In genomic region chr4:130800147-130800546, GRCm38 (mm10) we compare ENCODE assay signal across 19 mouse cellular contexts. TPM values are rescaled to one million over a fixed set of nuclear protein-coding genes. Genes with fewer than 3 reads are reported as not detected.
DNase-seq lines count a peak whose midpoint lies in the region; TF ChIP-seq lines count a peak whose summit lies in the region.
"Had no signal": no experiment of that assay in that cellular context is flagged by ENCODE, and none has a peak within 500 bp of the region (broad histone marks: within the 10 kb centered on the region; RNA-seq: fewer than 3 reads in every experiment).

No protein-coding gene starts in this region.

- WGBS in liver, adult 2 months: 58% methylated on average over 6 of the region's 6 CpGs
- WGBS in thymus, adult 2 months: 84% methylated on average over 6 of the region's 6 CpGs
- 86% methylated on average over 6 of the region's 6 CpGs for WGBS in embryonic facial prominence, embryonic 10.5 days

- H3K79me2 ChIP-seq in liver, adult 2 months (ENCODE audit: control insufficient read depth, insufficient read depth, low read length): no peaks in the 10 kb centered on the region; the same call in 1 of the 2 replicates

- no peak for TF ChIP-seq CTCF in liver, adult 2 months (IDR thresholded peaks at IDR 0.05; ENCODE audit: low read depth, low read length)
- no peak for TF ChIP-seq CTCF in thymus, adult 2 months (IDR thresholded peaks at IDR 0.05; ENCODE audit: borderline replicate concordance, control insufficient read depth, extremely low read depth, insufficient read depth, low read length, poor library complexity)

- H3K4me3 ChIP-seq in liver, adult 2 months (ENCODE audit: insufficient read depth, low read depth, low read length): no peak overlapping the region
- H3K4me3 ChIP-seq in thymus, adult 2 months (ENCODE audit: control insufficient read depth, insufficient read depth, low read length): no peak overlapping the region
- no peak overlapping the region for H3K4me3 ChIP-seq in embryonic facial prominence, embryonic 10.5 days
- H3K4me3 ChIP-seq: limb, embryonic 12.5 days; lung, embryonic 15.5 days; midbrain, embryonic 12.5 days; neural tube, embryonic 15.5 days had no signal

- no peak for TF ChIP-seq POLR2A in liver, adult 2 months (IDR thresholded peaks at IDR 0.05; ENCODE audit: extremely low read depth, insufficient read depth, low read length)
- no peak for TF ChIP-seq POLR2A in thymus, adult 2 months (IDR thresholded peaks at IDR 0.05; ENCODE audit: control insufficient read depth, extremely low read depth, insufficient read depth, low read length, poor library complexity)

- H3K9ac ChIP-seq in liver, adult 2 months (ENCODE audit: low read depth, low read length): no peak overlapping the region
- H3K9ac ChIP-seq: limb, embryonic 12.5 days; lung, embryonic 15.5 days; midbrain, embryonic 12.5 days; neural tube, embryonic 15.5 days had no signal

- DNase-seq in heart, adult 11 months: peak; percentile 97
- no peak for DNase-seq in heart, postnatal 4 days
- DNase-seq in liver, adult 2 months (ENCODE audit: extremely low read depth, low read depth, low spot score): peak; percentile 51
- no peak for DNase-seq in liver
- DNase-seq in thymus, adult 2 months: no peak
- no peak for DNase-seq in thymus, postnatal 25 days
- DNase-seq in embryonic facial prominence, embryonic 10.5 days (ENCODE audit: low spot score): no peak
- DNase-seq: B cell, adult 2 months; cerebellum, adult 11 months; cerebellum, postnatal 25 days; gastrocnemius, postnatal 36 days; kidney, adult 2 months; kidney, postnatal 25 days; layer of hippocampus, adult 9-11 months; right cerebral cortex, postnatal 25 days had no signal

- H3K36me3 ChIP-seq in liver, adult 2 months (ENCODE audit: control insufficient read depth, insufficient read depth, low read length): no peaks in the 10 kb centered on the region
- H3K36me3 ChIP-seq in thymus, adult 2 months (ENCODE audit: control insufficient read depth, insufficient read depth, low read length): no peaks in the 10 kb centered on the region
- H3K36me3 ChIP-seq in embryonic facial prominence, embryonic 10.5 days (replicated peaks): no peaks in the 10 kb centered on the region; the same call in 1 of the 2 replicates
- H3K36me3 ChIP-seq: limb, embryonic 12.5 days; lung, embryonic 15.5 days; midbrain, embryonic 12.5 days had no signal

- H3K27ac ChIP-seq in liver, adult 2 months (replicated peaks; ENCODE audit: insufficient read depth, low read depth, low read length): peak overlapping the region; percentile 30
- peak overlapping the region; percentile 35; the same call in 1 of the 2 replicates for H3K27ac ChIP-seq in thymus, adult 2 months (ENCODE audit: control insufficient read depth, insufficient read depth, low read length)
- no peak overlapping the region for H3K27ac ChIP-seq in embryonic facial prominence, embryonic 10.5 days (replicated peaks)
- H3K27ac ChIP-seq: lung, embryonic 15.5 days; midbrain, embryonic 12.5 days had no signal

- no peaks in the 10 kb centered on the region for H3K9me3 ChIP-seq in embryonic facial prominence, embryonic 10.5 days
- H3K9me3 ChIP-seq: limb, embryonic 12.5 days; lung, embryonic 15.5 days; midbrain, embryonic 12.5 days; neural tube, embryonic 15.5 days had no signal

- peaks cover 10% of the 10 kb centered on the region; the same call in 1 of the 2 replicates for H3K4me1 ChIP-seq in liver, adult 2 months (ENCODE audit: control insufficient read depth, insufficient read depth, low read length)
- H3K4me1 ChIP-seq in thymus, adult 2 months (replicated peaks; ENCODE audit: control insufficient read depth, insufficient read depth, low read length): peaks cover 6% of the 10 kb centered on the region; the same call in 1 of the 2 replicates
- peaks cover 93% of the 10 kb centered on the region for H3K4me1 ChIP-seq in embryonic facial prominence, embryonic 10.5 days

- no peaks in the 10 kb centered on the region for H3K27me3 ChIP-seq in liver, adult 2 months (ENCODE audit: control insufficient read depth, insufficient read depth, low read length)
- H3K27me3 ChIP-seq in thymus, adult 2 months (ENCODE audit: control insufficient read depth, insufficient read depth, low read length): no peaks in the 10 kb centered on the region; the same call in 1 of the 2 replicates
- H3K27me3 ChIP-seq in embryonic facial prominence, embryonic 10.5 days (replicated peaks; ENCODE audit: low read depth, poor library complexity, severe bottlenecking): no peaks in the 10 kb centered on the region
- H3K27me3 ChIP-seq: limb, embryonic 12.5 days; lung, embryonic 15.5 days; neural tube, embryonic 15.5 days had no signal

RNA-seq across cellular contexts. Expression of gene Sdc3, which starts 7.8 kb away (rescaled TPM):
- 10 to 100 TPM; 54.7 to 60.1 TPM for total RNA-seq in heart, postnatal 4 days (2021)
- total RNA-seq in liver, adult 2 months (2014; rRNA removed): 11.1 and 18.1 TPM in 2 replicates
- 23.2 and 37.1 TPM in 2 replicates for polyA plus RNA-seq in liver, adult 2 months (2012; rRNA removed)
- polyA plus RNA-seq in thymus, adult 2 months (2012; rRNA removed): 96.8 and 97.5 TPM in 2 replicates
- 31.9 and 32.8 TPM in 2 replicates for polyA plus RNA-seq in embryonic facial prominence, embryonic 10.5 days (2016; fragmentation: Nextera tagmentation; extraction: Ambion mirVana)

Comparison
In these comparisons a context has a peak if more than half of its experiments do, and no peak if none do; other contexts are left out.
1. DNase-seq: peak in heart, adult 11 months (single experiment) and liver, adult 2 months (single experiment); none in heart, postnatal 4 days (single experiment), liver (single experiment), thymus, adult 2 months (single experiment), thymus, postnatal 25 days (single experiment) and embryonic facial prominence, embryonic 10.5 days (single experiment).